Mouse (Mus musculus) lung, postnatal 0 days (tissue): ENCODE results near the gene Fam69a.

ENCODE experiments used
- CTCF ChIP-seq: IDR thresholded peaks from 2 replicates; pipeline ENCODE4 v1.5.1; 2016; ENCODE audit warnings: antibody characterized with exemption, mild to moderate bottlenecking
- EP300 ChIP-seq: IDR thresholded peaks from 2 replicates; pipeline ENCODE4 v1.6.1; 2016; ENCODE audit warnings: antibody characterized with exemption, mild to moderate bottlenecking, control low read depth

- no peak for TF ChIP-seq CTCF
- no peak for TF ChIP-seq EP300
Measured at GRCm38 (mm10) chr5:107904325-107904724, 82.6 kb downstream of the Fam69a start.
